Comparison of ENCODE assay signal across 26 mouse cellular contexts in the genomic region with DNA sequence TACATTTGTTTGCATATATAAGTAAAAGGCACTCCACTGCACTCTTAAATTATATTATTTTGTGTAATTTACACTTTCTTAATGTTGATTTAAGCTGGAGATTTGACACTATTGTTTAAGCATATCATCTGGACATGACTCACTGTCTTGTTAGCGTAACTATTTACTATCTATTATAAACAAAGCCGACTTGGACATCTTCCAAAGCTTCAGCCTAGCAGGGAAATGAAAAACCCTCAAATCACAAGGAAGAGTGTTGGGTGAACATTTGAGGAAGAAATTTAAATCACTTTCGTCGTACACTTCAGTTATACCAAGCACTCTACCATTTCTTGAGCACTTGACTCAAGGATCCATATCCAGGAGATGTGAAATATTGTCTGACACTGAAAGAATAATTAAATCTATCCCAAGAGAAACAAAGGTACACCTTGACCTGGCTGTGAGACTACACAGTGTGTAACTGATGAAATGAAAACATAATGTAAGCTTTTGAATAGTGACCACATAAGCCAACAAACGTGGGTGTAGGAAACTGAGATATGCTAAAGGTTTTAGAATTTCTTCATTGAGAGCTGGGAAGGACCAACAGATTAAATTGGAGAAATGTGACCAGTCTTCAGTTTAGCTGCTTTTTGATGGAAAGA.
DNase-seq lines count a peak whose midpoint lies in the region; ATAC-seq and TF ChIP-seq lines count a peak whose summit lies in the region.
"Had no signal": no experiment of that assay in that cellular context is flagged by ENCODE, and none has a peak within 500 bp of the region (broad histone marks: within the 10 kb centered on the region; RNA-seq: fewer than 3 reads in every experiment).

No protein-coding gene starts in this region.

- ATAC-seq in heart, postnatal 0 days (ENCODE audit: insufficient read depth, low read depth), result no peak
- ATAC-seq in lung, embryonic 16.5 days (ENCODE audit: low read depth), result peak; percentile 64
- 0 out of 2 replicates have a peak, but pooled peaks have one; percentile 21 for ATAC-seq in lung, postnatal 0 days
- no peak for ATAC-seq in hindbrain, embryonic 13.5 days (ENCODE audit: low FRiP score)
- ATAC-seq: forebrain, embryonic 13.5 days; inflammation-experienced regulatory T-cells, adult 6 months had no signal

- H3K9ac ChIP-seq in heart, postnatal 0 days (replicated peaks; ENCODE audit: low read depth, low read length), result no peak overlapping the region
- no peak overlapping the region for H3K9ac ChIP-seq in lung, embryonic 16.5 days (ENCODE audit: low read length)
- no peak overlapping the region for H3K9ac ChIP-seq in lung, postnatal 0 days (replicated peaks; ENCODE audit: low read depth)
- no peak overlapping the region for H3K9ac ChIP-seq in hindbrain, embryonic 13.5 days
- H3K9ac ChIP-seq: embryonic facial prominence, embryonic 13.5 days; forebrain, embryonic 13.5 days; hindbrain, embryonic 14.5 days; limb, embryonic 15.5 days; liver, embryonic 14.5 days had no signal

- no peak overlapping the region for H3K4me3 ChIP-seq in heart, postnatal 0 days (ENCODE audit: low read depth, low read length)
- no peak overlapping the region for H3K4me3 ChIP-seq in lung, embryonic 16.5 days (ENCODE audit: low read length)
- H3K4me3 ChIP-seq in lung, adult 2 months (replicated peaks; ENCODE audit: extremely low read depth, low read depth, low read length), result no peak overlapping the region
- no peak overlapping the region for H3K4me3 ChIP-seq in lung, postnatal 0 days (ENCODE audit: low read depth, low read length)
- no peak overlapping the region for H3K4me3 ChIP-seq in hindbrain, embryonic 13.5 days
- H3K4me3 ChIP-seq: embryonic facial prominence, embryonic 13.5 days; erythroblast, embryonic 14.5 days; forebrain, embryonic 13.5 days; heart, adult 2 months; layer of hippocampus, adult 2 months; limb, embryonic 15.5 days had no signal

- no peaks in the 10 kb centered on the region for H3K4me1 ChIP-seq in heart, postnatal 0 days (ENCODE audit: control insufficient read depth, insufficient read depth)
- peaks cover 11% of the 10 kb centered on the region; the same call in 1 of the 2 replicates for H3K4me1 ChIP-seq in lung, embryonic 16.5 days (replicated peaks; ENCODE audit: control insufficient read depth, insufficient read depth, low read length)
- H3K4me1 ChIP-seq in lung, adult 2 months (ENCODE audit: control insufficient read depth, insufficient read depth, low read length), result no peaks in the 10 kb centered on the region
- H3K4me1 ChIP-seq in lung, postnatal 0 days (ENCODE audit: insufficient read depth, low read depth, low read length), result 0 out of 2 replicates have a peak, but pooled peaks cover 3% of the 10 kb centered on the region
- no peaks in the 10 kb centered on the region for H3K4me1 ChIP-seq in hindbrain, embryonic 13.5 days (replicated peaks)
- H3K4me1 ChIP-seq: embryonic facial prominence, embryonic 13.5 days; forebrain, embryonic 13.5 days had no signal

- WGBS in heart, postnatal 0 days, result 59% methylated on average over 5 of the region's 5 CpGs
- 17% methylated on average over 5 of the region's 5 CpGs for WGBS in lung, embryonic 16.5 days
- 29% methylated on average over 5 of the region's 5 CpGs for WGBS in lung, adult 2 months
- 20% methylated on average over 5 of the region's 5 CpGs for WGBS in lung, postnatal 0 days
- WGBS in hindbrain, embryonic 13.5 days, result 87% methylated on average over 5 of the region's 5 CpGs

- no peak for TF ChIP-seq CTCF in heart, postnatal 0 days (IDR thresholded peaks at IDR 0.05; ENCODE audit: low read depth)
- TF ChIP-seq CTCF in lung, adult 2 months (IDR thresholded peaks at IDR 0.05; ENCODE audit: insufficient read depth, low read length), result no peak
- no peak for TF ChIP-seq CTCF in lung, postnatal 0 days (IDR thresholded peaks at IDR 0.05)

- H3K9me3 ChIP-seq in heart, postnatal 0 days (replicated peaks; ENCODE audit: control insufficient read depth, low read length), result no peaks in the 10 kb centered on the region
- H3K9me3 ChIP-seq in lung, embryonic 16.5 days (ENCODE audit: control insufficient read depth, low read length), result no peaks in the 10 kb centered on the region
- no peaks in the 10 kb centered on the region for H3K9me3 ChIP-seq in lung, postnatal 0 days (ENCODE audit: low read length)
- no peaks in the 10 kb centered on the region for H3K9me3 ChIP-seq in hindbrain, embryonic 13.5 days
- H3K9me3 ChIP-seq: embryonic facial prominence, embryonic 13.5 days; forebrain, embryonic 13.5 days; limb, embryonic 15.5 days had no signal

- H3K36me3 ChIP-seq in heart, postnatal 0 days (replicated peaks; ENCODE audit: control insufficient read depth, insufficient read depth, low read length), result no peaks in the 10 kb centered on the region
- H3K36me3 ChIP-seq in lung, embryonic 16.5 days (ENCODE audit: control insufficient read depth, insufficient read depth, low read length), result no peaks in the 10 kb centered on the region
- no peaks in the 10 kb centered on the region for H3K36me3 ChIP-seq in lung, postnatal 0 days (ENCODE audit: insufficient read depth, low read length)
- H3K36me3 ChIP-seq in hindbrain, embryonic 13.5 days, result no peaks in the 10 kb centered on the region
- H3K36me3 ChIP-seq: embryonic facial prominence, embryonic 13.5 days; limb, embryonic 15.5 days had no signal

- no peak overlapping the region for H3K4me2 ChIP-seq in heart, postnatal 0 days (ENCODE audit: low read depth, low read length)
- no peak overlapping the region for H3K4me2 ChIP-seq in lung, embryonic 16.5 days (ENCODE audit: low read depth, low read length)
- H3K4me2 ChIP-seq in lung, postnatal 0 days (replicated peaks; ENCODE audit: low read depth, low read length), result no peak overlapping the region
- H3K4me2 ChIP-seq in hindbrain, embryonic 13.5 days, result no peak overlapping the region
- H3K4me2 ChIP-seq: embryonic facial prominence, embryonic 13.5 days; forebrain, embryonic 13.5 days; hindbrain, embryonic 14.5 days; limb, embryonic 15.5 days; midbrain, embryonic 11.5 days had no signal

- no peak overlapping the region for H3K27ac ChIP-seq in heart, postnatal 0 days (ENCODE audit: low read depth)
- H3K27ac ChIP-seq in lung, embryonic 16.5 days (ENCODE audit: low read length), result no peak overlapping the region
- H3K27ac ChIP-seq in lung, postnatal 0 days (ENCODE audit: low read length), result no peak overlapping the region
- H3K27ac ChIP-seq in hindbrain, embryonic 13.5 days, result no peak overlapping the region
- H3K27ac ChIP-seq: embryonic facial prominence, embryonic 13.5 days; forebrain, embryonic 13.5 days; heart, adult 2 months; hindbrain, embryonic 14.5 days; layer of hippocampus, adult 2 months; limb, embryonic 15.5 days; liver, embryonic 14.5 days; stomach, postnatal 0 days had no signal

- no peak for TF ChIP-seq POLR2A in lung, adult 2 months (IDR thresholded peaks at IDR 0.05; ENCODE audit: borderline replicate concordance, extremely low read depth, low read depth, low read length)

- DNase-seq in heart, postnatal 0 days (ENCODE audit: low spot score), result peak; percentile 23
- no peak for DNase-seq in heart, adult 11 months
- DNase-seq in lung, adult 2 months, result no peak
- peak; percentile 69 for DNase-seq in lung, postnatal 0 days (ENCODE audit: low spot score)
- no peak for DNase-seq in frontal cortex, postnatal 36 days (ENCODE audit: low spot score in 2 of 2)
- DNase-seq: adrenal gland, postnatal 25 days; cerebellum, adult 8-10 months; cerebellum, postnatal 36 days; embryo, embryonic 11 days; heart, adult 2 months; heart, postnatal 36 days; kidney, adult 8-10 months; kidney, postnatal 14 days; thymus, adult 2 months had no signal

- no peaks in the 10 kb centered on the region for H3K27me3 ChIP-seq in heart, postnatal 0 days (ENCODE audit: control insufficient read depth, insufficient read depth, low read length)
- no peaks in the 10 kb centered on the region for H3K27me3 ChIP-seq in lung, embryonic 16.5 days (ENCODE audit: control insufficient read depth, insufficient read depth, low read depth, low read length)
- no peaks in the 10 kb centered on the region for H3K27me3 ChIP-seq in lung, postnatal 0 days (replicated peaks; ENCODE audit: insufficient read depth, low read length)
- no peaks in the 10 kb centered on the region for H3K27me3 ChIP-seq in hindbrain, embryonic 13.5 days
- H3K27me3 ChIP-seq: embryonic facial prominence, embryonic 13.5 days; forebrain, embryonic 13.5 days; limb, embryonic 15.5 days had no signal

- TF ChIP-seq EP300 in heart, postnatal 0 days (IDR thresholded peaks at IDR 0.05; ENCODE audit: low read depth), result no peak
- TF ChIP-seq EP300 in lung, postnatal 0 days (IDR thresholded peaks at IDR 0.05), result peak; percentile 49

Comparison
In these comparisons a context has a peak if more than half of its experiments do, and no peak if none do; other contexts are left out.
1. DNase-seq: peak in heart, postnatal 0 days (single experiment) and lung, postnatal 0 days (single experiment); none in heart, adult 11 months (single experiment), lung, adult 2 months (single experiment) and frontal cortex, postnatal 36 days (0 of 2).
2. ATAC-seq: peak in lung, embryonic 16.5 days (single experiment) and lung, postnatal 0 days (single experiment); none in heart, postnatal 0 days (single experiment) and hindbrain, embryonic 13.5 days (single experiment).